Mouse (Mus musculus): ENCODE measurements around the gene Adarb2. TPM values are rescaled to one million over a fixed set of nuclear protein-coding genes. Genes with fewer than 3 reads are reported as not detected.

Gene Adarb2
- polyA plus RNA-seq, 1 experiment from 2014 or later, result 18.5 TPM

GRCm38 (mm10) chr13:8616685-8617084 lies 414.0 kb downstream of the Adarb2 start:
- no peak overlapping the region for H3K9ac ChIP-seq (replicated peaks)
- no peaks in the 10 kb centered on the region for H3K9me3 ChIP-seq
- WGBS, result 84% methylated on average over 1 of the region's 1 CpGs
- no peaks in the 10 kb centered on the region for H3K4me1 ChIP-seq
- no peak overlapping the region for H3K4me3 ChIP-seq
- no peaks in the 10 kb centered on the region for H3K27me3 ChIP-seq
- ATAC-seq (ENCODE audit: low FRiP score, low read depth), result no peak
- no peaks in the 10 kb centered on the region for H3K36me3 ChIP-seq
- no peak overlapping the region for H3K27ac ChIP-seq (replicated peaks)
- H3K4me2 ChIP-seq (replicated peaks), result no peak overlapping the region

- Histone ChIP-seq H3K27ac (replicated peaks) (no peak overlapping the region), H3K9ac (replicated peaks) (no peak overlapping the region), H3K36me3 (no peaks in the 10 kb centered on the region), H3K4me2 (replicated peaks) (no peak overlapping the region), H3K4me3 (no peak overlapping the region), H3K4me1 (no peaks in the 10 kb centered on the region), H3K9me3 (no peaks in the 10 kb centered on the region), H3K27me3 (no peaks in the 10 kb centered on the region)
- no peak for ATAC-seq (ENCODE audit: low FRiP score, low read depth)
- WGBS, result 88% methylated on average over 2 of the region's 2 CpGs
These were observed 419.6 kb downstream of the Adarb2 start for GRCm38 (mm10) chr13:8622263-8622662.

DNA sequence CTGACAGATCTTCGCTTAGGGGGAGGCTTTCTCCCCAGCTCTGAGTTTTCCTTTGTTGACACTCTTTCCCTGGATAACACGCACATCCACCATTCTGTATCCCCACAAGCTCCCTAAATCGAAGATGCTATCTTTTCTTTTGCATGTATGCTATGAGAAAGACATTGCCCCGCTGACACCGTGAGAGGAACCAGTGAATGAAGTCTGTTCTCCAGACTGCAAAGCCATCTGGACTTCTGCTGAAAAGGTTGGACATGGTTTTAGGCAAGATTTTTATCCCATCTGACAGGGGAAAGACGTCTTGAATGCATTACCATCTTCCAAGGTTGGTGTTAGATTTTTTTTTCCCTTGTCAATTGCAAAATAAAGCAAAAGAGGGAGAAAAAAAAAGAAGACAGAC lies 426.9 kb downstream of the Adarb2 start:
- ATAC-seq (ENCODE audit: low FRiP score, low read depth), result peak; percentile 31; the same call in 1 of the 2 replicates
- Histone ChIP-seq H3K4me3 (no peak overlapping the region), H3K27ac (replicated peaks) (no peak overlapping the region), H3K9ac (replicated peaks) (no peak overlapping the region), H3K4me1 (no peaks in the 10 kb centered on the region), H3K4me2 (replicated peaks) (no peak overlapping the region), H3K27me3 (no peaks in the 10 kb centered on the region), H3K36me3 (no peaks in the 10 kb centered on the region), H3K9me3 (no peaks in the 10 kb centered on the region)
- WGBS, result 60% methylated on average over 6 of the region's 6 CpGs

GRCm38 (mm10) chr13:8631618-8632017 lies 429.0 kb downstream of the Adarb2 start:
- WGBS, result 89% methylated on average over 1 of the region's 1 CpGs
- H3K27me3 ChIP-seq, result no peaks in the 10 kb centered on the region
- no peak overlapping the region for H3K27ac ChIP-seq (replicated peaks)
- no peak overlapping the region for H3K4me2 ChIP-seq (replicated peaks)
- no peaks in the 10 kb centered on the region for H3K9me3 ChIP-seq
- no peak overlapping the region for H3K4me3 ChIP-seq
- ATAC-seq (ENCODE audit: low FRiP score, low read depth), result no peak
- H3K4me1 ChIP-seq, result no peaks in the 10 kb centered on the region
- H3K36me3 ChIP-seq, result no peaks in the 10 kb centered on the region
- no peak overlapping the region for H3K9ac ChIP-seq (replicated peaks)

- 69% methylated on average over 5 of the region's 5 CpGs for WGBS
- no peak overlapping the region for H3K4me2 ChIP-seq (replicated peaks)
- no peak overlapping the region for H3K9ac ChIP-seq (replicated peaks)
- H3K9me3 ChIP-seq, result no peaks in the 10 kb centered on the region
- no peak for ATAC-seq (ENCODE audit: low FRiP score, low read depth)
- no peak overlapping the region for H3K27ac ChIP-seq (replicated peaks)
- H3K4me1 ChIP-seq, result no peaks in the 10 kb centered on the region
- H3K27me3 ChIP-seq, result no peaks in the 10 kb centered on the region
- H3K4me3 ChIP-seq, result no peak overlapping the region
- no peaks in the 10 kb centered on the region for H3K36me3 ChIP-seq
These were observed 429.4 kb downstream of the Adarb2 start for GRCm38 (mm10) chr13:8632072-8632471.

- ATAC-seq (ENCODE audit: low FRiP score, low read depth), result no peak
- H3K4me1 ChIP-seq, result no peaks in the 10 kb centered on the region
- no peak overlapping the region for H3K4me3 ChIP-seq
- no peaks in the 10 kb centered on the region for H3K27me3 ChIP-seq
- no peaks in the 10 kb centered on the region for H3K9me3 ChIP-seq
- H3K9ac ChIP-seq (replicated peaks), result no peak overlapping the region
- no peak overlapping the region for H3K4me2 ChIP-seq (replicated peaks)
- WGBS, result 81% methylated on average over 5 of the region's 5 CpGs
- H3K27ac ChIP-seq (replicated peaks), result no peak overlapping the region
- H3K36me3 ChIP-seq, result no peaks in the 10 kb centered on the region
These were observed 431.0 kb downstream of the Adarb2 start for GRCm38 (mm10) chr13:8633385-8634337.

- Histone ChIP-seq H3K4me2 (replicated peaks) (no peak overlapping the region), H3K9ac (replicated peaks) (no peak overlapping the region), H3K36me3 (no peaks in the 10 kb centered on the region), H3K4me1 (no peaks in the 10 kb centered on the region), H3K27me3 (no peaks in the 10 kb centered on the region), H3K9me3 (no peaks in the 10 kb centered on the region), H3K4me3 (no peak overlapping the region), H3K27ac (replicated peaks) (no peak overlapping the region)
- ATAC-seq (ENCODE audit: low FRiP score, low read depth), result no peak
- 90% methylated on average over 2 of the region's 2 CpGs for WGBS
These were observed 439.4 kb downstream of the Adarb2 start for GRCm38 (mm10) chr13:8642084-8642483.

DNA sequence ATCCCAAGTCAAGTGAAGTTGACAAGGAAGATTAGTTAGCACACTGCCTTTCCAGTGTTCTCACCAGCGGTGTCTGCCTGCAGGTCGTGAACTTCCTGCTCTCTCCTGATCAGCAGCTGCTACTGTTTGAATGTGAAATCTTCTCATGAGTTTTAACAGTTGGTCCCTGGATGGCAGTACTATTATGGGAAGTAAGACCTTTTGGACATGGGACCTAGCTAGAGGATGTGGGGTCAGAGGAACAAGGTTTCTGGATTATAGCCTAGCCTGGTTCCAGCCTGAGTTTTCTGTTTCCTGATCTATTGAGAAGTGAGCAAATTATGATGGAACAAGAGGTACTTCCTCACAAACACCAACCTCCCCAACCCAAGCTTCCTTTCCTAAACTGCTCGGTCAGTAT lies 441.3 kb downstream of the Adarb2 start:
- no peak overlapping the region for H3K4me2 ChIP-seq (replicated peaks)
- no peaks in the 10 kb centered on the region for H3K9me3 ChIP-seq
- no peak overlapping the region for H3K27ac ChIP-seq (replicated peaks)
- ATAC-seq (ENCODE audit: low FRiP score, low read depth), result no peak
- no peak overlapping the region for H3K9ac ChIP-seq (replicated peaks)
- WGBS, result 89% methylated on average over 3 of the region's 3 CpGs
- no peak overlapping the region for H3K4me3 ChIP-seq
- no peaks in the 10 kb centered on the region for H3K36me3 ChIP-seq
- no peaks in the 10 kb centered on the region for H3K27me3 ChIP-seq
- no peaks in the 10 kb centered on the region for H3K4me1 ChIP-seq

DNA sequence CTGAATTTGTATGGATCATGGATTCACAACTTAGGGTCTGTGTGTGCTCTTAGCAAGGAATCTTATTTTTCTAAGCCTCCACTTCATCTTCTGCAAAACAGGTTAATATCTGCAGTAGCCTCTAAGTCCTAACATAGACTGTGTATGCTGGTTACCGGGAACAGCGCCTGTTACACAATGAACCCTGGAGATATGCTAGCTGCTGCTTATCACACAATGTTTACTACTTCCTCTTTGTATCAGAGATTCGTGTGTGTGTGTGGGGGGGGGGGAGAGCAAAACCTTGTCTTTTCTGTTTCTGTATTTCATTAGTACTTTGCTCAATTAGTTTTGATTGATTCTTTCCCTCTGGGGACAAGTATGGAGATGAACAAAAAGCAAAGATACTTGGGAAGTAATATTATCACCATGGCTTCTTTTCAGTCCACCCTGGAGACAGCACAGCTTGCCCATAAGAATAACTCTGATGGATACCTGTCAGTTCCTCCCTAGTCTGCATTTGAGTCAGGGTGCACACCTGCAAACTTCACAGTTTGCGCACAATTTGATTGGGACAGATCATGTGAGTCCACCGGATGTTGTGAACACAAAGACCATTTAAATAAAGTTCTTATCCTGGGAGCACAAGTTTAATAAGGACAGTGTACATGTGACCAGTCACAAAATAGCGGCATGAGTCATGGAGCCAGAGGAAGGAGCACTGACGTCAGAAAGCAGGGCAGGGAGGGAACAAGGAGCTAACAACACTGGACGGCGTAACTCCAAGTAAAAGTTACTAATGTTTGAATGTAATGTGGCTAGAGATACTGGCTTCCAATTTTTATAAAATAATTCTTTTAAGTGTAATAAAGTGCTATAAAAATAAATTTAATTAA lies 442.4 kb downstream of the Adarb2 start:
- ATAC-seq (ENCODE audit: low FRiP score, low read depth), result no peak
- Histone ChIP-seq H3K9ac (replicated peaks) (no peak overlapping the region), H3K4me3 (no peak overlapping the region), H3K36me3 (no peaks in the 10 kb centered on the region), H3K4me1 (no peaks in the 10 kb centered on the region), H3K27ac (replicated peaks) (no peak overlapping the region), H3K27me3 (no peaks in the 10 kb centered on the region), H3K9me3 (no peaks in the 10 kb centered on the region), H3K4me2 (replicated peaks) (no peak overlapping the region)
- 87% methylated on average over 9 of the region's 9 CpGs for WGBS

DNA sequence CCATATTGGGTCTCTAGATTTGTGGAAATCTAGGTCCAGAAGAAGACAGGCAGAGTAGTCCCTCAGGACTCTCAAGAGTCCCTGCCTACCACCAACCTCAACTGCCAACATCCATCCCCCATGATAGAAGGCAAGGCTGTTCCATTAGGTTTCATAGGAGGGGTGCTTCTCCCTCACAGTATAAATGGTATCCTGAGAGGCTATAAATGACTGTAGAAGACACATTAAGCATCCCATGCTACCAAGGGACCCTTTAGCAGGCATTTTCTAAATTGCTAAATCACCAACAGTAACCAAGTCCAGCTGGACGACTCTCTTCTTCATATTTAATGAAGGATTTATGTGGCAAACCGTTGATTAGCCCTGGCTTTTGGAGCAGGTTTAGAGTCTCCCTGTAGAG lies 446.6 kb downstream of the Adarb2 start:
- no peak overlapping the region for H3K4me2 ChIP-seq (replicated peaks)
- 71% methylated on average over 2 of the region's 2 CpGs for WGBS
- no peaks in the 10 kb centered on the region for H3K36me3 ChIP-seq
- H3K9me3 ChIP-seq, result no peaks in the 10 kb centered on the region
- H3K9ac ChIP-seq (replicated peaks), result no peak overlapping the region
- H3K27ac ChIP-seq (replicated peaks), result no peak overlapping the region
- no peak overlapping the region for H3K4me3 ChIP-seq
- ATAC-seq (ENCODE audit: low FRiP score, low read depth), result no peak
- H3K27me3 ChIP-seq, result no peaks in the 10 kb centered on the region
- H3K4me1 ChIP-seq, result no peaks in the 10 kb centered on the region

DNA sequence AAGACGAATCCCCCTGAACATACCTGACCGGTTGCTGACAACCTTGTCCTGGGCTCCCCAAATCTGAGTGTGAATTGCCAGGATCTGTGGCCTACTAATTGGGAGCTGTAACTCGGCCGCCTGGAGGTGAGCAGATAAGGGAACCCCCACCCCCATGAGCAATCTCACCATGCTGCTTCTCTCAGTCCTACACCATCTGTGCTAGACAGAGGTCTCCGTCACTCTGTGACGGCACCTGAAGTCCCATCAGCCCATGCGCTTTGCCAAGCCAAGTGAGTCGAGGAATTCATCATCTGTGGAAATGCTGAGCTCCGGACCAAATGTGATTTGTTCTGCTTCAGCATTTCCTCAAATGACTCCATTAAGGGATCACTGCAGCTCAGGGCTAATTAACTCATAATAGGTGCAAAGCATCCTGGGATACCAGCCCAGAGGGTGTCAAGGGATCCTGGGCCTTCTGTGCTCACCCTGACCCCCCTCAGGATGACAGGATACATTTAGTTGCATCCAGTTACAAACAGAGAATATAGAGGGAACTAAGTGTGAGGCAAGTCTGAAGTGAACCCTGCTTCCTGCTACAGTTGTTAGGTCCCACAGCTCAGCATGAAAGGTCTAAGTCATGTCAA lies 462.1 kb downstream of the Adarb2 start:
- H3K4me2 ChIP-seq (replicated peaks), result no peak overlapping the region
- no peak overlapping the region for H3K4me3 ChIP-seq
- no peak overlapping the region for H3K9ac ChIP-seq (replicated peaks)
- H3K27me3 ChIP-seq, result no peaks in the 10 kb centered on the region
- H3K27ac ChIP-seq (replicated peaks), result no peak overlapping the region
- no peaks in the 10 kb centered on the region for H3K9me3 ChIP-seq
- no peaks in the 10 kb centered on the region for H3K4me1 ChIP-seq
- peak; percentile 62; the same call in 1 of the 2 replicates for ATAC-seq (ENCODE audit: low FRiP score, low read depth)
- no peaks in the 10 kb centered on the region for H3K36me3 ChIP-seq
- 78% methylated on average over 9 of the region's 9 CpGs for WGBS

DNA sequence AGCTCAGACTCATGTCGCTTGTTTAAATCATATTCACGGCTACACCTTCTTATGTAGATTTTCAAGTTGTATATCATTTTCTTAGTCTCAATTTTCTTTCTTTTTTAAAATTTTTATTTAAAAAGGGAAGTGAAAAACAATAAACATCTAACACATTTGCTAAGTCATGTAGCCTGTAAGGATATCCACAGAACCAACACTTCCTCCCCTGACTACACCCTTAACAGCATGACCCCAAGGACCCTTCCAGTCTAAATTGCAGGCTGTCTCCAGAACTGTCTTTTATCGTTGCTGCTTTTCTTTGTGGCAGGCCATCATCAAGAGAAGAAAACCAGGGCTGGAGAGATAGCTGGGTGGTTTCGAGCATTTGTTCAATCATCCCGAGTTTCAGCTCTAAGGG lies 474.5 kb downstream of the Adarb2 start:
- no peak for ATAC-seq (ENCODE audit: low FRiP score, low read depth)
- H3K4me2 ChIP-seq (replicated peaks), result no peak overlapping the region
- H3K27me3 ChIP-seq, result no peaks in the 10 kb centered on the region
- H3K9ac ChIP-seq (replicated peaks), result no peak overlapping the region
- no peak overlapping the region for H3K4me3 ChIP-seq
- 85% methylated on average over 5 of the region's 5 CpGs for WGBS
- no peaks in the 10 kb centered on the region for H3K36me3 ChIP-seq
- peaks cover 12% of the 10 kb centered on the region for H3K4me1 ChIP-seq
- H3K9me3 ChIP-seq, result no peaks in the 10 kb centered on the region
- no peak overlapping the region for H3K27ac ChIP-seq (replicated peaks)

Measured in midbrain, embryonic 12.5 days (tissue).